In the genomic region with DNA sequence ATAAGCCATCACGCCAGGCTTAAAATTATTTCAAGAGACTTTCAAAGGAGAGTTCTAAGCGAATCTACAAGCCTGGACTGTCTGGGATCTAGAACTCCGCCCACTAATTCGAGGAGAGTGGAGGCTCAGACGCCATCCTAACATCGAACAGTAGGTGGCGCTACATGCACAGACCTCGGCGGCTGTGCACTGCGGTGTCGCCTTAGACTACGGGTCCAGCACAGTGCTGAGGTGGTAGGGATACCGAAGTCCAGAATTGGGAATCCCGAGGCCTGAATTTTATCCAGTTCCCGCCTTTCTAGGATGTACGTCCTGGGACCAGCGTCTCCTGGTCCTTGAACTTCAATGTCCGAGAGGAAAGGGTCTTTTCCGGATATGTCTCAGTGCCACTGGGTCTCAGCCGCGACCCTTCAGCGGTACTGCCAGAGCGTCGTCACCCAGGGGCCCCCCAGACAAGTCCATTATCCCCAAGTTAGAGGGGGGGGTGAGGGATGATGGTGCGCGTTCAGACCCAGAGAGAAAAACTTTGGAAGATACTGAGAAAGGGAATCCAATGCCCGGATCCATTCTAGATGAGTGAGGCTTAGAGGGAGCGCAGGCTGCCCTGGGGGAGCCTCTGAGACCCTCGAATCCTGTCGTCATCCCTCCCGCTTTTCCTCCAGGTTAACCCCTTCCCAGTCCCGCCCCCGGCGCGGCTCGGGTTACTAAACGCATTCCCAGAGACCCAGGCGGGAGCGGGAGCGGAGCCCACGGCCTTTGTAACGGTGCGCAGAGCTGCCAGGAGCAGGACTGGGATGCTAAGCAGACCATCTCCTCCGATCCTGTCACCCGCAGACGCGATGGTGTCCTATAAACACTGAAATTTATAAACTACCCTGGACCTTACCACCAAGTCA, we compare ENCODE assay signal across 9 mouse cellular contexts. TPM values are rescaled to one million over a fixed set of nuclear protein-coding genes. Genes with fewer than 3 reads are reported as not detected.
DNase-seq lines count a peak whose midpoint lies in the region; ATAC-seq and TF ChIP-seq lines count a peak whose summit lies in the region.
"Had no signal": no experiment of that assay in that cellular context is flagged by ENCODE, and none has a peak within 500 bp of the region (broad histone marks: within the 10 kb centered on the region; RNA-seq: fewer than 3 reads in every experiment).

No protein-coding gene starts in this region.

- H3K27ac ChIP-seq in forebrain, postnatal 0 days (ENCODE audit: low read depth, low read length) = no peak overlapping the region
- no peak overlapping the region for H3K27ac ChIP-seq in layer of hippocampus, adult 2 months
- H3K27ac ChIP-seq in lung, embryonic 14.5 days (ENCODE audit: low read depth) = no peak overlapping the region; the same call in 1 of the 2 replicates
- H3K27ac ChIP-seq in olfactory bulb, adult 2 months (ENCODE audit: insufficient read depth, low read depth, low read length) = no peak overlapping the region
- H3K27ac ChIP-seq: macrophage had no signal

- DNase-seq in ES-CJ7 (ENCODE audit: low read depth, low spot score) = peak; percentile 92
- peak; percentile 83 for DNase-seq in cerebellum, adult 11-12 months
- DNase-seq in forebrain, postnatal 0 days = peak; percentile 94
- DNase-seq in heart, postnatal 4 days = peak; percentile 96
- DNase-seq in layer of hippocampus, adult 2 months (ENCODE audit: low spot score in 2 of 2) = peak; percentile 89 to 95
- peak; percentile 98 for DNase-seq in lung, embryonic 14.5 days
- DNase-seq in thymus, adult 18-20 months = peak; percentile 55 to 60

- no peaks in the 10 kb centered on the region for H3K36me3 ChIP-seq in forebrain, postnatal 0 days (ENCODE audit: insufficient read depth)
- no peaks in the 10 kb centered on the region; the same call in 1 of the 2 replicates for H3K36me3 ChIP-seq in lung, embryonic 14.5 days (ENCODE audit: insufficient read depth)

- H3K9me3 ChIP-seq in forebrain, postnatal 0 days (ENCODE audit: low read length) = no peaks in the 10 kb centered on the region
- H3K9me3 ChIP-seq in lung, embryonic 14.5 days (ENCODE audit: low read depth, low read length) = no peaks in the 10 kb centered on the region

- no peak for TF ChIP-seq POLR2A in olfactory bulb, adult 2 months (IDR thresholded peaks at IDR 0.05; ENCODE audit: insufficient read depth, low read depth, low read length)

- peak overlapping the region; percentile 28; the same call in 1 of the 2 replicates for H3K9ac ChIP-seq in forebrain, postnatal 0 days
- peak overlapping the region; percentile 9; the same call in 1 of the 2 replicates for H3K9ac ChIP-seq in lung, embryonic 14.5 days

- H3K4me3 ChIP-seq in forebrain, postnatal 0 days (ENCODE audit: low read depth, low read length) = peak overlapping the region; percentile 25
- peak overlapping the region; percentile 37 for H3K4me3 ChIP-seq in layer of hippocampus, adult 2 months
- H3K4me3 ChIP-seq in lung, embryonic 14.5 days (ENCODE audit: low read depth, low read length) = peak overlapping the region; percentile 38
- H3K4me3 ChIP-seq in olfactory bulb, adult 2 months (ENCODE audit: insufficient read depth, low read depth, low read length) = peak overlapping the region; percentile 34

- peak; percentile 86 for ATAC-seq in forebrain, postnatal 0 days
- peak; percentile 73 for ATAC-seq in lung, embryonic 14.5 days (ENCODE audit: insufficient read depth)

- peaks cover 18% of the 10 kb centered on the region; the same call in 1 of the 2 replicates for H3K4me1 ChIP-seq in forebrain, postnatal 0 days (ENCODE audit: insufficient read depth)
- H3K4me1 ChIP-seq in lung, embryonic 14.5 days (ENCODE audit: insufficient read depth) = no peaks in the 10 kb centered on the region; the same call in 1 of the 2 replicates
- H3K4me1 ChIP-seq in olfactory bulb, adult 2 months (ENCODE audit: control insufficient read depth, insufficient read depth, low read length) = peaks cover 50% of the 10 kb centered on the region

- 4% methylated on average over 47 of the region's 47 CpGs for WGBS in forebrain, postnatal 0 days
- WGBS in lung, embryonic 14.5 days = under 1% methylated on average over 47 of the region's 47 CpGs
- WGBS in olfactory bulb, adult 2 months = 5% methylated on average over 47 of the region's 47 CpGs

- peak overlapping the region; percentile 48 for H3K4me2 ChIP-seq in forebrain, postnatal 0 days (ENCODE audit: low read depth)
- H3K4me2 ChIP-seq in lung, embryonic 14.5 days = peak overlapping the region; percentile 61

- TF ChIP-seq CTCF in forebrain, postnatal 0 days (IDR thresholded peaks at IDR 0.05; ENCODE audit: low read depth) = peak; percentile 98
- peak; percentile 98 for TF ChIP-seq CTCF in layer of hippocampus, adult 2 months (conservative IDR thresholded peaks at IDR 0.05)
- peak; percentile 99 for TF ChIP-seq CTCF in lung, embryonic 14.5 days (IDR thresholded peaks at IDR 0.05; ENCODE audit: low read depth)
- peak; percentile 96 for TF ChIP-seq CTCF in olfactory bulb, adult 2 months (IDR thresholded peaks at IDR 0.05; ENCODE audit: insufficient read depth, low read depth, low read length)

- peaks cover 39% of the 10 kb centered on the region for H3K27me3 ChIP-seq in forebrain, postnatal 0 days (ENCODE audit: insufficient read depth, low read length)
- H3K27me3 ChIP-seq in lung, embryonic 14.5 days (ENCODE audit: insufficient read depth, low read length) = peaks cover 69% of the 10 kb centered on the region

RNA-seq across cellular contexts. Expression of a gene that starts 1.3 kb away (rescaled TPM):
- total RNA-seq in forebrain, postnatal 0 days (2014; rRNA removed) = 13.4 and 26.7 TPM in 2 replicates
- 8.3 and 11.7 TPM in 2 replicates for polyA plus RNA-seq in forebrain, postnatal 0 days (2015; fragmentation: Nextera tagmentation; extraction: Ambion mirVana)
- 100 to 1,000 TPM; 238 to 255 TPM for total RNA-seq in heart, postnatal 4 days (2021)
- 10 to 100 TPM; 54.5 to 54.8 TPM for total RNA-seq in layer of hippocampus, adult 2 months (2021)
- 73.5 and 86.0 TPM in 2 replicates for polyA plus RNA-seq in lung, embryonic 14.5 days (2014; fragmentation: Nextera tagmentation; extraction: Ambion mirVana)
- polyA plus RNA-seq in olfactory bulb, adult 2 months (2012; ENCODE audit: insufficient read depth, insufficient read length, low replicate concordance, missing spikeins) = not detected in 2 replicates
- polyA plus RNA-seq: macrophage had no signal

RNA-seq across cellular contexts. Expression of a gene that starts 19.6 kb away (rescaled TPM):
- total RNA-seq in forebrain, postnatal 0 days (2014; rRNA removed) = 30.2 and 35.6 TPM in 2 replicates
- 31.8 and 33.1 TPM in 2 replicates for polyA plus RNA-seq in forebrain, postnatal 0 days (2015; fragmentation: Nextera tagmentation; extraction: Ambion mirVana)
- 10 to 100 TPM; 18.4 to 19.8 TPM for total RNA-seq in heart, postnatal 4 days (2021)
- 10 to 100 TPM; 29.4 to 42.9 TPM for total RNA-seq in layer of hippocampus, adult 2 months (2021)
- polyA plus RNA-seq in lung, embryonic 14.5 days (2014; fragmentation: Nextera tagmentation; extraction: Ambion mirVana) = 45.1 and 53.5 TPM in 2 replicates
- not detected in 2 replicates for polyA plus RNA-seq in olfactory bulb, adult 2 months (2012; ENCODE audit: insufficient read depth, insufficient read length, low replicate concordance, missing spikeins)

RNA-seq across cellular contexts. Expression of a gene that starts 21.0 kb away (rescaled TPM):
- total RNA-seq in forebrain, postnatal 0 days (2014; rRNA removed) = not detected in 2 replicates
- not detected in 2 replicates for polyA plus RNA-seq in forebrain, postnatal 0 days (2015; fragmentation: Nextera tagmentation; extraction: Ambion mirVana)
- 1 to 10 TPM in 1 of 2 experiments, not detected in 1; 3.7 TPM for total RNA-seq in heart, postnatal 4 days (2021)
- total RNA-seq in layer of hippocampus, adult 2 months (2021) = not detected
- 0.73 and 1.6 TPM in 2 replicates for polyA plus RNA-seq in lung, embryonic 14.5 days (2014; fragmentation: Nextera tagmentation; extraction: Ambion mirVana)
- polyA plus RNA-seq in olfactory bulb, adult 2 months (2012; ENCODE audit: insufficient read depth, insufficient read length, low replicate concordance, missing spikeins) = not detected in 2 replicates
- polyA plus RNA-seq: macrophage had no signal
